Mouse (Mus musculus) lung, embryonic 16.5 days (tissue): ENCODE data around the gene Gm20390. TPM values are rescaled to one million over a fixed set of nuclear protein-coding genes. Genes with fewer than 3 reads are reported as not detected.
"Not testable (repeated sequence)": the region's sequence is repeated elsewhere in the genome, so short reads cannot be mapped to it uniquely, and the experiment has no call there.

Experiments
- ATAC-seq: fragments of 200-750 bp; cut with Nextera tagmentation; 2 replicates; pipeline ENCODE4 v1.8.0; 2017; ENCODE audit warnings: low read depth, mild to moderate bottlenecking, moderate library complexity
- H3K27ac ChIP-seq: fragments of 300-500 bp; sonication (generic); 2 replicates; pipeline ENCODE4 v1.5.1; 2014; ENCODE audit warnings: mild to moderate bottlenecking, control low read depth, low read length
- H3K27me3 ChIP-seq: fragments of 300-500 bp; sonication (generic); 2 replicates; pipeline ENCODE4 v1.6.1; 2014; ENCODE audit warnings: low read depth, low read length, mixed read lengths; ENCODE audit not compliant: control insufficient read depth, insufficient read depth
- H3K36me3 ChIP-seq: fragments of 300-500 bp; sonication (generic); 2 replicates; pipeline ENCODE4 v1.6.1; 2014; ENCODE audit warnings: low read length; ENCODE audit not compliant: control insufficient read depth, insufficient read depth
- H3K4me1 ChIP-seq: fragments of 300-500 bp; sonication (generic); replicated peaks from 2 replicates; pipeline ENCODE4 v1.6.1; 2014; ENCODE audit warnings: low read length, mixed read lengths; ENCODE audit not compliant: control insufficient read depth, insufficient read depth
- H3K4me2 ChIP-seq: fragments of 300-500 bp; sonication (generic); 2 replicates; pipeline ENCODE4 v1.6.1; 2014; ENCODE audit warnings: low read depth, low read length, control low read depth
- H3K4me3 ChIP-seq: fragments of 300-500 bp; sonication (generic); 2 replicates; pipeline ENCODE4 v1.5.1; 2014; ENCODE audit warnings: mild to moderate bottlenecking, low read length, control low read depth
- H3K9ac ChIP-seq: fragments of 300-500 bp; sonication (generic); 2 replicates; pipeline ENCODE4 v1.6.1; 2014; ENCODE audit warnings: low read length, control low read depth
- H3K9me3 ChIP-seq: fragments of 300-500 bp; sonication (generic); 2 replicates; pipeline ENCODE4 v1.6.1; 2016; ENCODE audit warnings: low read length; ENCODE audit not compliant: control insufficient read depth
- WGBS: fragments of 180-500 bp; shearing (Covaris S2); extraction: QIAGEN DNeasy Blood & Tissue Kit; methylation state at CpG from one replicate; pipeline ENCODE4 v1.1.7; 2014; 5-methylcytosine and 5-hydroxymethylcytosine counted together
- polyA plus RNA-seq: library from polyadenylated mRNA; unstranded; fragments of >200 nt; fragmentation: Nextera tagmentation; extraction: Ambion mirVana; gene quantifications from 2 replicates; pipeline ENCODE4 v1.2.1, GENCODE M21; 2015

Gene Gm20390
- polyA plus RNA-seq, 1 experiment from 2014 or later = 314 TPM

GRCm38 (mm10) chr11:93955256-93956150, 12.6 kb downstream of the Gm20390 start:
- peak overlapping the region; percentile 90 for H3K27ac ChIP-seq
- peaks cover 17% of the 10 kb centered on the region for H3K36me3 ChIP-seq
- H3K9me3 ChIP-seq = no peaks in the 10 kb centered on the region
- peak overlapping the region; percentile 77 for H3K9ac ChIP-seq
- 0% methylated on average over 66 of the region's 67 CpGs for WGBS
- H3K27me3 ChIP-seq = no peaks in the 10 kb centered on the region
- H3K4me2 ChIP-seq = peak overlapping the region; percentile 90
- H3K4me3 ChIP-seq = peak overlapping the region; percentile 70
- peaks cover 17% of the 10 kb centered on the region for H3K4me1 ChIP-seq
- ATAC-seq = peak; percentile 99

GRCm38 (mm10) chr11:93954738-93955255, 13.3 kb downstream of the Gm20390 start:
- peak overlapping the region; percentile 86 for H3K27ac ChIP-seq
- WGBS = 32% methylated on average over 13 of the region's 13 CpGs
- peak overlapping the region; percentile 77 for H3K9ac ChIP-seq
- H3K36me3 ChIP-seq = peaks cover 15% of the 10 kb centered on the region
- H3K4me1 ChIP-seq = peaks cover 17% of the 10 kb centered on the region
- peak overlapping the region; percentile 90 for H3K4me2 ChIP-seq
- no peak; the same call in 1 of the 2 replicates for ATAC-seq
- no peaks in the 10 kb centered on the region for H3K9me3 ChIP-seq
- H3K4me3 ChIP-seq = peak overlapping the region; percentile 70
- H3K27me3 ChIP-seq = no peaks in the 10 kb centered on the region

GRCm38 (mm10) chr11:93952376-93952775, 15.7 kb downstream of the Gm20390 start:
- Histone ChIP-seq H3K4me1 (peaks cover 17% of the 10 kb centered on the region), H3K4me3 (no peak overlapping the region), H3K27ac (no peak overlapping the region), H3K9me3 (no peaks in the 10 kb centered on the region), H3K27me3 (no peaks in the 10 kb centered on the region), H3K4me2 (no peak overlapping the region), H3K9ac (no peak overlapping the region), H3K36me3 (peaks cover 18% of the 10 kb centered on the region)
- 41% methylated on average over 5 of the region's 5 CpGs for WGBS
- no peak for ATAC-seq

GRCm38 (mm10) chr11:93950045-93950444, 18.0 kb downstream of the Gm20390 start:
- Histone ChIP-seq H3K9ac (no peak overlapping the region), H3K27ac (no peak overlapping the region), H3K4me3 (no peak overlapping the region), H3K27me3 (no peaks in the 10 kb centered on the region), H3K36me3 (peaks cover 20% of the 10 kb centered on the region), H3K4me2 (no peak overlapping the region), H3K4me1 (peaks cover 10% of the 10 kb centered on the region; the same call in 1 of the 2 replicates), H3K9me3 (no peaks in the 10 kb centered on the region)
- 82% methylated on average over 1 of the region's 1 CpGs for WGBS
- ATAC-seq = no peak

- Histone ChIP-seq H3K4me3 (no peak overlapping the region), H3K4me2 (no peak overlapping the region), H3K27me3 (no peaks in the 10 kb centered on the region), H3K9me3 (no peaks in the 10 kb centered on the region), H3K36me3 (peaks cover 22% of the 10 kb centered on the region), H3K9ac (no peak overlapping the region), H3K27ac (no peak overlapping the region), H3K4me1 (peaks cover 3% of the 10 kb centered on the region; the same call in 1 of the 2 replicates)
- 85% methylated on average over 9 of the region's 9 CpGs for WGBS
- ATAC-seq = no peak
Measured at GRCm38 (mm10) chr11:93948887-93949567, 19.1 kb downstream of the Gm20390 start.

- H3K4me3 ChIP-seq = no peak overlapping the region
- H3K27ac ChIP-seq = no peak overlapping the region
- H3K9ac ChIP-seq = no peak overlapping the region
- H3K4me1 ChIP-seq = no peaks in the 10 kb centered on the region
- no peak overlapping the region for H3K4me2 ChIP-seq
- peaks cover 14% of the 10 kb centered on the region for H3K36me3 ChIP-seq
- 80% methylated on average over 3 of the region's 3 CpGs for WGBS
- H3K9me3 ChIP-seq = no peaks in the 10 kb centered on the region
- H3K27me3 ChIP-seq = no peaks in the 10 kb centered on the region
- ATAC-seq = no peak
Measured at GRCm38 (mm10) chr11:93944986-93945385, 23.1 kb downstream of the Gm20390 start.

- Histone ChIP-seq H3K9ac (no peak overlapping the region), H3K4me3 (no peak overlapping the region), H3K36me3 (peaks cover 16% of the 10 kb centered on the region), H3K4me1 (no peaks in the 10 kb centered on the region), H3K4me2 (no peak overlapping the region), H3K27me3 (no peaks in the 10 kb centered on the region), H3K27ac (no peak overlapping the region), H3K9me3 (no peaks in the 10 kb centered on the region)
- ATAC-seq = no peak
- WGBS = 75% methylated on average over 2 of the region's 2 CpGs
Measured at GRCm38 (mm10) chr11:93940906-93941305, 27.2 kb downstream of the Gm20390 start.

GRCm38 (mm10) chr11:93929106-93929505, 39.0 kb downstream of the Gm20390 start:
- H3K9ac ChIP-seq = no peak overlapping the region
- no peaks in the 10 kb centered on the region for H3K27me3 ChIP-seq
- H3K27ac ChIP-seq = no peak overlapping the region
- peaks cover 39% of the 10 kb centered on the region for H3K36me3 ChIP-seq
- ATAC-seq = no peak
- no peak overlapping the region for H3K4me2 ChIP-seq
- no peaks in the 10 kb centered on the region for H3K4me1 ChIP-seq
- H3K9me3 ChIP-seq = no peaks in the 10 kb centered on the region
- no peak overlapping the region for H3K4me3 ChIP-seq

- not testable (repeated sequence) for ATAC-seq, H3K4me3 ChIP-seq
- peaks cover 33% of the 10 kb centered on the region for H3K36me3 ChIP-seq
Measured at GRCm38 (mm10) chr11:93915019-93915418, 53.1 kb downstream of the Gm20390 start.

More at GRCm38 (mm10) chr11:93915019-93915418, 53.1 kb downstream of the Gm20390 start:
- not testable (repeated sequence) for H3K9me3 ChIP-seq, H3K4me1 ChIP-seq, H3K27ac ChIP-seq, H3K4me2 ChIP-seq, H3K27me3 ChIP-seq, H3K9ac ChIP-seq
- WGBS = 90% methylated on average over 2 of the region's 2 CpGs
